Mouse (Mus musculus) 3T3-L1 (cell line): ENCODE data around the gene Mdfic.

Source experiments
- DNase-seq: peaks from one replicate; pipeline ENCODE4 v3.0.0-alpha.2; 2015; ENCODE audit warnings: low read depth, low spot score

The Mdfic gene

GRCm38 (mm10) chr6:15742591-15743149 is 22.2 kb downstream of the Mdfic start:
- peak; percentile 69 for DNase-seq

- DNase-seq, result peak; percentile 68
Observed at GRCm38 (mm10) chr6:15743291-15743792, 22.9 kb downstream of the Mdfic start.

- DNase-seq, result no peak
Observed at GRCm38 (mm10) chr6:15743793-15744192, 23.3 kb downstream of the Mdfic start.

GRCm38 (mm10) chr6:15745313-15745712 is 24.9 kb downstream of the Mdfic start:
- no peak for DNase-seq

- DNase-seq, result no peak
Observed at GRCm38 (mm10) chr6:15745891-15746290, 25.4 kb downstream of the Mdfic start.

GRCm38 (mm10) chr6:15747396-15748155 is 27.1 kb downstream of the Mdfic start:
- no peak for DNase-seq

- no peak for DNase-seq
Observed at GRCm38 (mm10) chr6:15748236-15748635, 27.8 kb downstream of the Mdfic start.

GRCm38 (mm10) chr6:15748943-15749342 is 28.5 kb downstream of the Mdfic start:
- DNase-seq, result no peak

GRCm38 (mm10) chr6:15750101-15750500 is 29.6 kb downstream of the Mdfic start:
- no peak for DNase-seq

GRCm38 (mm10) chr6:15751375-15751774 is 30.9 kb downstream of the Mdfic start:
- peak; percentile 40 for DNase-seq

GRCm38 (mm10) chr6:15752160-15752559 is 31.7 kb downstream of the Mdfic start:
- no peak for DNase-seq

GRCm38 (mm10) chr6:15753208-15753607 is 32.7 kb downstream of the Mdfic start:
- no peak for DNase-seq

- DNase-seq, result peak; percentile 77
Observed at GRCm38 (mm10) chr6:15758394-15758793, 37.9 kb downstream of the Mdfic start.

GRCm38 (mm10) chr6:15760750-15761149 is 40.3 kb downstream of the Mdfic start:
- DNase-seq, result no peak

GRCm38 (mm10) chr6:15764039-15764438 is 43.6 kb downstream of the Mdfic start:
- no peak for DNase-seq

GRCm38 (mm10) chr6:15767460-15767859 is 47.0 kb downstream of the Mdfic start:
- no peak for DNase-seq

GRCm38 (mm10) chr6:15770128-15770527 is 49.7 kb downstream of the Mdfic start:
- DNase-seq, result peak; percentile 96

GRCm38 (mm10) chr6:15777070-15777469 is 56.6 kb downstream of the Mdfic start:
- no peak for DNase-seq

GRCm38 (mm10) chr6:15780127-15780526 is 59.7 kb downstream of the Mdfic start:
- DNase-seq, result no peak

- DNase-seq, result peak; percentile 89
Observed at GRCm38 (mm10) chr6:15780688-15781087, 60.2 kb downstream of the Mdfic start.

- DNase-seq, result peak; percentile 77
Observed at GRCm38 (mm10) chr6:15789523-15790500, 69.4 kb downstream of the Mdfic start.
